Mouse (Mus musculus) cerebellum, adult 2 months (tissue): ENCODE data around the gene Lrmda.

ENCODE experiments used
- CTCF ChIP-seq: fragments of 200-500 bp; IDR thresholded peaks from 2 replicates; pipeline ENCODE4 v1.5.1; 2011; ENCODE audit warnings: low read depth, mild to moderate bottlenecking, control low read depth, low read length, moderate library complexity, borderline replicate concordance; ENCODE audit not compliant: insufficient read depth
- POLR2A ChIP-seq: fragments of 200-500 bp; IDR thresholded peaks from 2 replicates; pipeline ENCODE4 v1.6.1; 2011; ENCODE audit warnings: low read length, control low read depth, borderline replicate concordance; ENCODE audit not compliant: insufficient read depth

DNA sequence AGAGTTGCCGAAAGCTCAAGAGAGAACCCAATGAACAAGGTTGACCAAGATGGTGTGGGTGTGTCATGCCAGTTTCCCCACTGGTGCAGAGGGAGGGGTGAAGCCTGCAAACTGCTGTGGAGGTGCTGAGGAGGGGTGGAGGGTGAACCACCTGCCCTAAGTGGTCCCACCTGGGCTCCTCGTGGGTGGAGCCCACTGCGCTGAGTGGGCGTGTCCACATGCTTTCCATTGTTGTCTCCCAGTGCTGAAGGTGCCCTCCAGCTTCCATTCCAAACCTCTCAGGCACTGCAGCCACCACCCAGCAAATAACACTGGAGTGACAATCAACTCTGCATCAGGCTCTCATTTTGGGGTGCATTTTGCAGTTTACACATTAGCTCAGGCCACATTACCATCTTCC, 554.5 kb downstream of the Lrmda start:
- TF ChIP-seq CTCF (no peak), POLR2A (no peak)
